ENCODE assay signal across 10 mouse cellular contexts in the genomic region with DNA sequence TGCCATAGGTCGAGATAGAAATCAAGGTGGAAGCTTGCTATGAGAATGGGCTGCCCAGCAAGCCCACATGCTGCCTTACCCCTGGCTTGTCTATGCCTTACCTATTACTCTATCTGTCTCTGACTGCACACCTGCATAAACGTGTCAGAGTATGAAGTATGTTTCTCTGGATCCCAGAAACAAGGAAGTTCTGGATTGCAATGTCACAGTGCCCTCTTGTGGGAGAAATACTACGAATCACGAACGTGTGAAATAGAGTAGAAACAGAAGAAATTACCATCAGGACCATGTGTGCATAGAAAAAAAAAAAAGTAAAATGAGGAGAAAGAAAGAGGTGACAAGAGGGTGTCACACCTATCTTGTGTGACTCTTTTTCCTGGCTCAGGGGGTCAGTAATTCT.
DNase-seq lines count a peak whose midpoint lies in the region; ATAC-seq and TF ChIP-seq lines count a peak whose summit lies in the region.
"Had no signal": no experiment of that assay in that cellular context is flagged by ENCODE, and none has a peak within 500 bp of the region (broad histone marks: within the 10 kb centered on the region; RNA-seq: fewer than 3 reads in every experiment).

No protein-coding gene starts in this region.

- DNase-seq in frontal cortex, postnatal 10 days (ENCODE audit: low spot score in 2 of 2) = no peak
- DNase-seq in midbrain, embryonic 14.5 days = peak; percentile 85
- DNase-seq in midbrain, embryonic 11.5 days (ENCODE audit: low spot score, missing footprints) = no peak
- peak; percentile 68 for DNase-seq in brain, embryonic 14.5 days (ENCODE audit: low read depth)
- DNase-seq in layer of hippocampus, adult 2 months (ENCODE audit: low spot score in 2 of 2) = peak; percentile 35 to 48
- peak; percentile 13 for DNase-seq in right cerebral cortex, postnatal 4 days
- no peak for DNase-seq in spleen, postnatal 14 days (ENCODE audit: low spot score in 2 of 2)

- H3K27ac ChIP-seq in midbrain, embryonic 14.5 days (replicated peaks; ENCODE audit: low read depth, low read length) = no peak overlapping the region
- no peak overlapping the region for H3K27ac ChIP-seq in midbrain, embryonic 11.5 days (ENCODE audit: low read depth, low read length)
- no peak overlapping the region for H3K27ac ChIP-seq in layer of hippocampus, adult 2 months
- H3K27ac ChIP-seq: hindbrain, embryonic 15.5 days; neural tube, embryonic 13.5 days had no signal

- TF ChIP-seq POLR2A in brain, embryonic 14.5 days (IDR thresholded peaks at IDR 0.05; ENCODE audit: borderline replicate concordance, extremely low read depth, insufficient read depth, insufficient read length, poor library complexity, severe bottlenecking) = no peak

- H3K9me3 ChIP-seq in midbrain, embryonic 14.5 days (ENCODE audit: control insufficient read depth, low read length) = no peaks in the 10 kb centered on the region
- H3K9me3 ChIP-seq in midbrain, embryonic 11.5 days (ENCODE audit: control insufficient read depth, low read length) = no peaks in the 10 kb centered on the region
- H3K9me3 ChIP-seq: hindbrain, embryonic 15.5 days; neural tube, embryonic 13.5 days had no signal

- peak; percentile 73; the same call in 1 of the 2 replicates for ATAC-seq in frontal cortex, adult (ENCODE audit: low TSS enrichment)
- no peak for ATAC-seq in midbrain, embryonic 14.5 days (ENCODE audit: low FRiP score, low TSS enrichment)
- no peak for ATAC-seq in midbrain, embryonic 11.5 days (ENCODE audit: low FRiP score)

- H3K4me1 ChIP-seq in midbrain, embryonic 14.5 days (ENCODE audit: control insufficient read depth, insufficient read depth, low read length) = no peaks in the 10 kb centered on the region
- H3K4me1 ChIP-seq in midbrain, embryonic 11.5 days (ENCODE audit: control insufficient read depth, insufficient read depth, low read length) = no peaks in the 10 kb centered on the region
- H3K4me1 ChIP-seq: hindbrain, embryonic 15.5 days; neural tube, embryonic 13.5 days had no signal

- H3K4me3 ChIP-seq in midbrain, embryonic 14.5 days (replicated peaks; ENCODE audit: low read depth, low read length) = no peak overlapping the region
- H3K4me3 ChIP-seq in midbrain, embryonic 11.5 days (ENCODE audit: low read depth, low read length) = no peak overlapping the region
- no peak overlapping the region for H3K4me3 ChIP-seq in layer of hippocampus, adult 2 months
- H3K4me3 ChIP-seq: hindbrain, embryonic 15.5 days; neural tube, embryonic 13.5 days had no signal

- 22% methylated on average over 5 of the region's 5 CpGs for WGBS in midbrain, embryonic 14.5 days
- 24% methylated on average over 5 of the region's 5 CpGs for WGBS in midbrain, embryonic 11.5 days

- peak; percentile 49; the same call in 1 of the 2 replicates for TF ChIP-seq CTCF in brain, embryonic 14.5 days (IDR thresholded peaks at IDR 0.05; ENCODE audit: borderline replicate concordance, extremely low read depth, insufficient read depth, insufficient read length)
- peak; percentile 85 for TF ChIP-seq CTCF in layer of hippocampus, adult 2 months (conservative IDR thresholded peaks at IDR 0.05)

- H3K9ac ChIP-seq in midbrain, embryonic 14.5 days (replicated peaks; ENCODE audit: low read length) = no peak overlapping the region
- no peak overlapping the region for H3K9ac ChIP-seq in midbrain, embryonic 11.5 days (ENCODE audit: low read length)
- H3K9ac ChIP-seq: hindbrain, embryonic 15.5 days; neural tube, embryonic 13.5 days had no signal

- no peaks in the 10 kb centered on the region for H3K27me3 ChIP-seq in midbrain, embryonic 14.5 days (ENCODE audit: control insufficient read depth, insufficient read depth, low read length)
- no peaks in the 10 kb centered on the region for H3K27me3 ChIP-seq in midbrain, embryonic 11.5 days (ENCODE audit: control insufficient read depth, insufficient read depth, low read length)
- H3K27me3 ChIP-seq: hindbrain, embryonic 15.5 days; neural tube, embryonic 13.5 days had no signal

- H3K36me3 ChIP-seq in midbrain, embryonic 14.5 days (ENCODE audit: control insufficient read depth, insufficient read depth, low read length) = no peaks in the 10 kb centered on the region
- H3K36me3 ChIP-seq in midbrain, embryonic 11.5 days (ENCODE audit: control insufficient read depth, insufficient read depth, low read length) = no peaks in the 10 kb centered on the region
- H3K36me3 ChIP-seq: hindbrain, embryonic 15.5 days; neural tube, embryonic 13.5 days had no signal

- H3K4me2 ChIP-seq in midbrain, embryonic 14.5 days (ENCODE audit: low read length) = no peak overlapping the region
- no peak overlapping the region for H3K4me2 ChIP-seq in midbrain, embryonic 11.5 days
- H3K4me2 ChIP-seq: hindbrain, embryonic 15.5 days; neural tube, embryonic 13.5 days had no signal

Comparison
In these comparisons a context has a peak if more than half of its experiments do, and no peak if none do; other contexts are left out.
1. DNase-seq: peak in midbrain, embryonic 14.5 days (single experiment), brain, embryonic 14.5 days (single experiment), layer of hippocampus, adult 2 months (2 of 2) and right cerebral cortex, postnatal 4 days (single experiment); none in frontal cortex, postnatal 10 days (0 of 2), midbrain, embryonic 11.5 days (single experiment) and spleen, postnatal 14 days (0 of 2).